Mouse (Mus musculus): ENCODE measurements around the gene Cdca5.

The Cdca5 gene

DNA sequence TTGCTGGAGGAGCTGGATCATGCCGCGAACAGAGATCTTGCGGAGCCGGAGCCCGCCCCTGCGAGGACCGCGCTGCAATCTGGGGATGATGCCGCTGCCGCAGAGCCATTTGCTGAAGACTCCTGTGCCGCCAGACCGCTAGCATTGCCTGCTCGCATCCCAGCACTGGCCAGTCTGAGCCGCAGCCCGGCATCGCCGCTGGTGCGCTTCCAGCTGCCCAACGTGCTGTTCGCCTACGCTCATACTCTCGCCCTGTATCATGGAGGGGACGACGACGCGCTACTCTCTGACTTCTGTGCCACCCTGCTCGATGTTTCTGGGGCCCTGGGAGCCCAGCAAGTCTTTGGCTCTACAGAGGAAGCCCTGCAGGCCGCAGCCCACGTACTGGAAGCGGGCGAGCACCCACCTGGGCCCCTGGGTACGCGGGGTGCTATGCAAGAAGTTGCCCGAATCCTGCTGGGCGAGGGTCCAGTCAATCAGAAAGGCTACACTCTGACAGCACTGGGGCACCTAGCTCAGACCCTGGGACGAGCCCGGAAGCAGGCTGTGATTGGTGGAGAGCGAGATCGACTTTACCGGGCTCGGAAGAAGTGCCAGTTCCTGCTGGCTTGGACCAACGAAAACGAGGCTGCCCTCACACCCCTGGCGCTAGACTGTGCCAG is 23.0 kb upstream of the Cdca5 start:
- ATAC-seq (ENCODE audit: low TSS enrichment) = no peak

DNA sequence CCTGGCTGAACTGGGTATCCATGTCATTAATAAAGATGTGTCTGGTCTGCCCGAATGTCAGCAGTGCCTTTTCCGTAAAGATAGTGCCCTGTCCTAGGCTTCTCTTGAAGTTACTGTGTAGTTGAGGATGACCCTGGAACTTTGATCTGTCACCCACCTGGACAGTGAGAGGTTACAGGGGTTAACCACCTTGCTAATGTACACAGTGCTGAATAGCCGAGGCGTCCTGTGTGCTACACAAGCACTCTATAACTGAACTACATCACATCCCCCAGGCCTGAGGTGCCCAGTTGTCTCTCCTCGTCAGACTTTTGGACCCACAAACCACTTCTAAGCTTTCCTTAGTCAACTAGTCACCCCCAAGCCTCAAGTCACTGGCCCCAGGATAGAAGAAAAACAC is 22.4 kb upstream of the Cdca5 start:
- no peak for ATAC-seq (ENCODE audit: low TSS enrichment)

DNA sequence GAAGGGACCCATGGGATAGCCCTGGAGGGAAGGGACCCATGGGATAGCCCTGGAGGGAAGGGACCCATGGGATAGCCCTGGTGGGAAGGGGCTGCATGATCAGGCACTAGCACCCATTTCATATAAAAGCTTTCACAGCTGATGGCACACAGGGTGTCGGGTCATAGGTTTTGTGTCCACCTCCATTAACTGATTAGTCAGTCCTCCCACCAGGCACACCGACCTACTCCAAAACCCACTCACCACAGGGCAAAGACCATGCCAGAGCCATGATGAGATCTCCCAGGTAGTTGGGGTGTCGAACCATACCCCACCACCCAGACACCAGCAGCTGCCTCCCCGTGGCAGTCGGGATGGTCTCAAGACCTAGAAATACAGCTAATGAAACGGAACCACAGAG is 21.7 kb upstream of the Cdca5 start:
- no peak for ATAC-seq (ENCODE audit: low TSS enrichment)

DNA sequence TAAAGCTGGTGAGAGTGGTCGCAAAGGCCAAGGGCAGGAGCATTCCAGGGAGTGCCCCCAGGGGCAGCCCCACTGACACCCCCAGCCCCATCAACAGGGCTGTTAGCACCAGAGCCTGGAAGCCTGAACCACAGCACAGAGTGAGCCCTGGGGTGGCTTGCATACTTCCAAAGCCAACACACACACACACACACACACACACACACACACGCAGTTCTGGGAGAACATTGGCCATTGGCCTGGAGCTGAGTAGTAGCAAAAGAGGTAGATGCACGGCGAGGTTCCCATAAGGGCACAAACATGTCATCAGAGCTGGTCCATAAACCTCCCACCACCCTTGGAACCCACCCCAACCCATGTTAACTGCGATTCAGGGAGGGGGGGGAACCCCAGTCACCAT is 18.2 kb upstream of the Cdca5 start:
- no peak for ATAC-seq (ENCODE audit: low TSS enrichment)

DNA sequence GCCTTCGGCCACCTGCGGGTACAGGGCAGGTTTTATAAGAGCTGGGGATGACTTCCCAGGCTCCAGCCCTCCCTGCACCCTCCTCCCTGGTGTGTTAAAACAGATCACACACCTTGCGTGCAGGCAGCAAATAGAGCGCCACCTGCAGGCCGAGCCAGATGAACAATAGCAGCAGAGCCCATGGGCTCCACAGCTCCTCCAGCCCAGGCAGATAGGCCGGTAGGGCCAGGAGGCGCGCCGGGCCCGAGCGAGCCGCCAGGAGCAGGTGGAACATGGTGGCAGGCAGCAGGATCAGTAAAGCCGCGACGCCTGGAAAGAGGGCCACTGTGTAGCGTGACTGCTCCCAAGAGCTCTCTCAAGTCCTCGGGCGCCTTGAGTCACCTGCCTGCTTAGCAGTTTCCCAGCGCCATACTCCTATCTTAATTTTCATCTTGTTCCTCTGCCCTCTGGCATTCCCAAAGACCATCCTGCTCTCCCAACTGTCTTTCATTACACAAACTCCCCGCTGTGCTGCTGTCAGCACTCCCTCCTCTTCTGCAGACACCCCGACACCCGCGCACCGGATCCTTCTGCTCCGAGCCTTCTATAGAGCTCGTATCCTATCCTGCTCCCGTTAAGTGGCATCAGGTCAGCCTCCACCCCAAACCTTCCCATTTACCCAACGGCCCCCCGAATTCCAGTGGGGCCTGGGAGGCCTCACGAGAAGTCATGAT is 17.6 kb upstream of the Cdca5 start:
- ATAC-seq (ENCODE audit: low TSS enrichment) = peak; percentile 71

DNA sequence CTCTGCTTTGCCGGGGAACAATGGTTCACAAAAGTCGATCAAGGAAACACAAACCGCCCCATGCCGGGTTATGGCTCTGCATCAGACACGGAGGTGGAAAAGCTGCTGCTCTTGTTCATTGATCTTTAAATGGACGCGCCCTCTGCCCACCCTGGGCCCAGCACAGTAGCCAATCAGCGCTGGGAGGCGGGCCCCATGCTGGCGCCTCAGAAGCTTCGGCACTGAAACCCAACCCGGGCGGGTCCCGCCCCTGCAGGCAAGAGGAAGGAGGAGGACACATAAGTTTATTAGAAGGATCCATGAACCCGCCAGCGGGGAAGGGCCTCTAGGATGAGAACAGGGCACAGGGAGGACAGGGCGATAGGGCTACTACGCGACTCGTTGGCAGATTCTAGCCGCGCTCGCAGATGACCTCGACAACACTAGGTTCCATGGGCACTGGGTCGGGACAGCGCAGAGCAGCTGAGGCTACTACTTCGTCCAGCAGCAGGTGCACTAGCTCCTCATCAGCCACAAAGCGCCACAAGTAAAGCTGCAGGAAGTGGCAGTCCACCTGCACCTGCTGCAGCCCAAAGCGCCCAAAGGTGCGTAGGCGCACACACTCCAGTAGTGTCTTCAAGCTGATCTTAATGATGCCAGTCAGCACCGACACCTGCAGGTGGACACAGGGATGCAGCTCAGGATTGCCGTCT is 16.9 kb upstream of the Cdca5 start, which contains the start of gene Tm7sf2:
Tm7sf2 (minus strand) TSS at position 650 of the 692 bp plus-strand sequence.
- peak; percentile 86 for ATAC-seq (ENCODE audit: low TSS enrichment)

DNA sequence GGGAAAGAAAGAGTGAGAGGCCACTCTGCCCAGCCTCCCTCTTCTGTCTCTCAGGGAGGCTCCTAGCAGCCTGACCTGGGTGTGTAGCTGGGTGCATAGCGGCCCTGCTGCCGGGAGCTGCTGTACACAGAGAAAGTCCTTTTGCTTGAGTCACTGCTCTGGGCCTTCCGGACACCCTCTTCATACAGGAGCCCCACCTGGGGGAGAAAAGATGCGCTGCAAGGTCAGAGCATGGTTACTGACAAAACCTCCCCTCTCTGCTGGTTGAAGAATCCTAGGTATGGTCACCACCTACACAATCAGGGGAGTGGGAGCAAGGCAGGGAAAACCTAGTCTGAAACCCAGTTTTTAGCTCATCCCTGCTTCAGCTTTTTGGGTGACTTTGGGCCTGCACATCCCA is 15.8 kb upstream of the Cdca5 start:
- no peak for ATAC-seq (ENCODE audit: low TSS enrichment)

DNA sequence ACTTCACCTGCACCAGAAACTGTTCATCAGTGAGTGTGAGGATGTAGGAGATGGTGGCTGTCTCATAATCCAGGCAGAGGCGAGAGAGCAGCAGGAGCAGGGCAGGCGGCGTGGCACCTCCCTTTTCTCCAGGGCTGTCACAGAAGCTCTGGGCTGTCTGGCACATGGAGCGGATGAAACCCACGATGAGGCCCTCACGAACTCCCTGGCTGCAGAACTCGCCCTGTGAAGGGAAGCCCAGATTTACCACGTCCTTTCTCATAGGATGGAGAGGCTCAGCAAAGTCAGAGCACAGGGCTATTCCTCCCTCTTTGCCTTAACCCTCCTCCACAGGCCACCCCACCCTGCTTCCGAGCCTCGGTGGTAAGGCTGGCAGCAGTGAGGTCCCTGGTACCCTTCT is 14.9 kb upstream of the Cdca5 start:
- ATAC-seq (ENCODE audit: low TSS enrichment) = no peak

DNA sequence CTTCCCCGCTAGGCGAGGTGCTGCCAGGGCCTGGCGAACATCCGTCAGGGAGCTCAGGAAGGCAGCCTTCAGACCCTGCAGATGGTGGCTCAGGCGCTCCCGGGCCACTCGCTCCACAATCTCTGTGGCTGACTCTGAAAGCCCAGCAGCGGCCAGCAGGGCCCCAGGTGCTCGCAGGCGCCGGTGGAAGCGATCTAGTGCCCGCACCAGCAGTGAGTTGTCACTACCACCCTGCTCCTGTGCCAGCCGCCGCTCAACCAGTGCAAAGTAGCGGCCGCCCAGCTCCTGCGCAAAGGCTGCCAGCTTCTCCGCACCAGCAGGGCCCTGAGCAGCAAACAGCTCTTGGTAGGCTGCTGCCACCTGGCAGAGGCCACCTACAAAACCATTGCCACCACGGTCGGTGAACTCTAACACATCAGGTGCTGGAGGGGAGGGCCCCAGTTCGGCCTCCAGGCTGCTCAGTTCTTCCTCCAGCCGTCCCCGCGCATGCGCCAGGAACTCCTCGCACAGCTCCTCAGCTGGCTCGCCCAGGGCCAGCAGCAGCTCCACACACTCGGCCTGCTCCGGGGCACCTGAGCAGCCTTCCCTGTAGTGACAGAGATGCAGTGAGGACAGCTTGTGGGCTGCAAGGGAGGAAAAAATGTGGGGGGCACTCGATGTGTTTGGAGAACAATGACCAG is 14.1 kb upstream of the Cdca5 start:
- ATAC-seq (ENCODE audit: low TSS enrichment) = no peak

DNA sequence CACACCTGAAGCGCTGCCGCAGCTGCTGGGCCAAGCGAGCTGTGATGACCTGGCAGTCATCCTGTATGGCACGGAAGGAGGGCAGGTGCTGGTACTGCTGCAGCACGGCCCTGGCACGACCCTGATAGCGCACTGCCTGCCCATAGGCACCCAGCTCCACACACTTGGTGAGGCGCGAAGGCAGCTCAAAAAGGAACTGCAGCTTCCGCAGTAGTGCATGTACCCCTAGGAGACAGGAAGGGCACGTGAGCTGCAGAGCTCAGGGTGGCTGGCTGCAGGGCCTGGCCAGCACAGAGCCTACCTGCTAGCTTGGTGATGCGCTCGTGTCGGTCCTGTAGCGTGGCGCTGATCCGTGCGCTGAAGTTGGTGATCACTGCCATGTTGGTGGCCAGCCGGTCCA is 13.5 kb upstream of the Cdca5 start:
- ATAC-seq (ENCODE audit: low TSS enrichment) = no peak

DNA sequence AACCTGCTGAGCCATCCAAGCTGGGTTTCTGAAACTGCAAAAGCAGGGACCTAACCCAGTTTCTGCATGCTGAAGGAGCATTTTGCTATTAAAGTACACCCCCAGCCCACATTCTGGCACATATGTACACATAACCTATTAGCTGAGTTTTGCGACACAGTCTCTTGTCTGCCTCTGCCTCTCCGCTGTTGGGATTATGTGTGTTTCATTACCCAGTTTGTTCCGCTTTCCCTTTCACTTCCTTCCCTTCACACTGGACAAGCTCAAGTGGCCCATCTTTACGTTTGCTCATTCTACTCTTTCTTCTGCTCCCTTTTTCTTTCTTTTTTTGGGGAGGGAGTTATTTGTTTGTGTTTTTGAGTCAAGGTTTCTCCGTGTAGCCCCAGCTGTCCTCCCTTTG is 10.9 kb upstream of the Cdca5 start:
- ATAC-seq (ENCODE audit: low TSS enrichment) = no peak

DNA sequence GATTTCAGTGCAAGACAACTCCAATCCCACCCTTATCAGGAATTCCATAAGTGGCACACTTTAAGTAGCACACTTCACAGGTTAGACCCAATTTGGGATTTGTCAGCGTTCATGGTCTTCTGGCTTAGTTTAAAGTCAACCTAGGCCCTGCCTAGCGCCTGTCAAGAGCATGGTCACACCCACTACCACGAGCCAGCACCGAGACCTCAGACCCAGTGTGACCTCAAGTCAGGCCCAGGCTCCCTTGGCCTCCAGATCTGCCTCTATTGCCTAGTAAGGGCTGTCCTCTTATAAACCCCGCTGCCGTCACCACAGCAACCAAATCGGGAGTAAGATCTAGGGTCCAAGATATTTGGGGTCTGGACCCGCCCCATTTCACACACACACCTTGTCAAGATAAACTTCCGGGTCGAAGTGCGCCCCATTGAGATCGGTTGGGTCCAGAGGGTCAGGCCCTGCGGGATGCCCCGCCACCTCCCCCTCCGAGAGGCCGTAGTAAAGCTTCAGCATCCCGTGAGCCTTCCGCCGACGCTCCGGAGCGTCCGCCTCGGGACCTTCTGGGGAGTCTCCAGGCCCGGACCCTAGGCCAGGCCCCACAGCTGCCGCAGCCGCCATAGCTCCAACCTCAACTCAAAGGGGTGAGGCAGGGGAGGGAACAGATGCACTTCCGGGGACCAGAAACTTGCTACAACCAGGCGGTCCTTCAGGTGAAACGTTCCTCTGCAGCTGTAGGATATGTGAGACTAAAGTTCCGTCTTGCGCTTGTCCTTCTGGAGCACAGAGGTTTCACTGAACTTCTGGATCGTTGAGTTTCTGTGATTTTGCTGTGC is 8.0 kb upstream of the Cdca5 start, which contains the start of gene Vps51:
Vps51 (minus strand) TSS at position 668 of the 830 bp plus-strand sequence.
- ATAC-seq (ENCODE audit: low TSS enrichment) = peak; percentile 94

DNA sequence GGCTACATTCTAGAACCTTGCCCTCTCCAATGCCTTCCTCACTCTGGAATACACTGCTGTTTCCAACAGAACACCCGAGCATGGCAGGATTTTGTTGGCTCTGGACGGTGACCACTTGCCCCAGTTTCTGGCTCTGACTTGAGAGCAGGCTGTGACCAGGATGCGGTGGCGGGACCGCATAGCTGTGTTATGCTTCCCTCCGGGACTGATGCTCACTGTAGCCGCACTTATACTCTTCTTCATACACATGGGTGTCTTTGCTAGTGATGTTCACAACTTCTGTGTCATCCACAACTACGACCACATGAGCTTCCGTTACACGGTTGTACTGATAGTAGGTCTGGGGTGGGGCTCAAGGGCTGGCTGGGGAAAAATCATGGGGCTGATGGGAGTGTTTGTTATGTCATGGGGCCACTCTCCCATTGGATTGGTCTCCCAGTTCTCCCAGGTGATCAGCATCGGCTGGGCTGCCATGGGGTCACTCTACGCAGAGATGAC is 4.8 kb upstream of the Cdca5 start, which contains the start of gene Tmem262:
Tmem262 (plus strand) TSS at position 51 of the 498 bp plus-strand sequence.
- no peak for ATAC-seq (ENCODE audit: low TSS enrichment)

DNA sequence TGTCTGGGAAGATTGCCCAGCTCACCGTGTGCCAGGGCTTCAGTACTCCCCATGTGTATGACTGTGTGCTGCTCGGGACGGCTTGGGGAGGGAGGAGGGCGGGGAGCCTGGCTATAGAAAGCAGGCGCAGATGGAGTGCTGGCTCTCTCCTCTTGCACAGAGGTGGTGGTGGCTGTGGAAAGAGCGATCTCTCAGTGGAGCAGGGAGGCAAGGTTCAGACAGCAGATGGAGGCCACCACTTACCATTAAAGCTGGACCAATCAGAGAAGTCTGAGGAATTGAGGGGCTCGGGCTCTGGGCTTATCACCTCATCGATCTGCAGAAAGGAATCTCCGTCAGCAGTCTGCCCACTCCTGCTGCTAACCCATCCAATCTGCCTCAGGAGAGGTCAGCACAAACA is 2.6 kb upstream of the Cdca5 start, which contains the start of gene Gm28374:
Gm28374 (minus strand) TSS at position 101 of the 400 bp plus-strand sequence.
- no peak for ATAC-seq (ENCODE audit: low TSS enrichment)

DNA sequence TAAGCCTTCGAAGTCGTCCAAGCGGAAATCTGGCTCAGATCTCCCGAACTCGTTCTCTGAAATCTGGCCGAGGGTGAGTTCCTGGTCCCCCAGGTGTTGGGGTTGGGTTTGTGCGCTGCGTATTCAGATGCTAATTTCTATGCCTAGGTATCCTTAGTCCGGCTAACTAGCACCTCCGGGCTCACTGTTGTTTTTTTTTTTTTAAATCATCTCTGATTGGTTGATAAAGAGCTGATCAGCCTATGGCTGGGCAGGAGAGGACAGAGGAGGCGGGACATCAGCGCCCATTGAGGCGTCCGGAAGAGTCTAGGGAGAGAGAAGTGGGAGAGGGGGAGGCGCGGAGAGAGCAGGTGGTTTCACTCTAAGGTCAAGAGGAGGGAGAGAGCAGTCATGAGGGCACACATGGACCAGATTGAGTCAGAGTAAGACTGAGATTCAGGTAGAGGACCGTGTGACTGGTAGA is 665 bp downstream of the Cdca5 start:
- ATAC-seq (ENCODE audit: low TSS enrichment) = no peak; the same call in 1 of the 2 replicates

DNA sequence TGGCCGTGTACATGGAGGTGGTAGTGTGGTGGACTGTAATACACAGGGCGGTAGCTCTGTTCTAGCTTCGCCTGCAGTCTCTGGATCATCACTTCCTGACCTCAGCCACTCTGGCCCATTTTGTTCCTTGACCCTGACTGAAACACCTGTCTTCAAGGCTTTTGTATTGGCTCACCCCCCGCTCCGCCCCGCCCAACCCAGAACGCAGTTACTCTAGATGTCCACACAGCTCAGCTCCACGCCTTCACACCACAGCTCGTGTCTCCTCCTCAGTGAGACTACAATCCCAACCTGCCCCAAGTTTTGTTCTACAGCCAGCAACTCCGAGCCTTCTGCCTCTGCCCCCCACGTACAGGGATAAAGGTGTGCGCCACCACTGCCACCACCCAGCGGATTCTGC is 4.1 kb downstream of the Cdca5 start:
- no peak for ATAC-seq (ENCODE audit: low TSS enrichment)

DNA sequence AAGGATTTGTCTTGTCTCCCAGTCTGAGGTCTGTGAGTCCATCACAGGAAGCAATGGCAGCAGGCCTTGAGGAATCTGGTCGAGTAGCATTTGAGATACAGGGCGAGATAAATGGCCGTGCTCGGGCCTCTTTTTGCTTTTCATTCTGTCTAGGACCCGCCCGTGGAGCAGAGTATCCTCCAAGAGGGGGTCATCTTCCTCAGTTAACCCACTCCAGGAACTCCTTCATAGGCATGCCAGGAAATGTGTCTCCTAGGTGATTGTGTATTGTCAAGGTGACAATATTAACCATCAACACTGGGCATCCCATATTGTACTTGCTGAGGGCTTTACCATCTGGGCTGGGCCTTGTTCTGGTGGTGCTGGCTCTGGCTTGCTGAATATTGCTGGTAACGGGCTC is 9.3 kb downstream of the Cdca5 start, which contains the start of gene AC131692.1:
AC131692.1 (plus strand) TSS at position 301 of the 400 bp plus-strand sequence.
- no peak for ATAC-seq (ENCODE audit: low TSS enrichment)

DNA sequence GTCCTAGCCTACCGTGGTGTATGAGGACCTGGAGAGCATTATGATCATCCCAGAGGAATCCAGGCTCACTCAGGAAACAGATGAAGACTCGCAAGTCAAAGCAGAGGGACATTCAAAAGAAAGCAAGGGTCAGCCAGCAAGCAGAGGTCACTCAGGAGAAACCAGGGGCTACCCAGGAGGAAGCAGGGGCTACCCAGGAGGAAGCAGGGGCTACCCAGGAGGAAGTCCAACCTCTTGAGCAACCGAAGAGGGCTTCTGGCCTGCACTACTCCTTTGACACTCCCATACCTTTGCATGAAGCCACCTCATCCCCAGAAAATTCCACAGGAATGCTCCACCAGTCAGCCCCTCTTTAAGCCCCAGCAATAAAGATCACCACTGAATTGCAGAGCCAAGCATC is 13.1 kb downstream of the Cdca5 start:
- ATAC-seq (ENCODE audit: low TSS enrichment) = no peak

DNA sequence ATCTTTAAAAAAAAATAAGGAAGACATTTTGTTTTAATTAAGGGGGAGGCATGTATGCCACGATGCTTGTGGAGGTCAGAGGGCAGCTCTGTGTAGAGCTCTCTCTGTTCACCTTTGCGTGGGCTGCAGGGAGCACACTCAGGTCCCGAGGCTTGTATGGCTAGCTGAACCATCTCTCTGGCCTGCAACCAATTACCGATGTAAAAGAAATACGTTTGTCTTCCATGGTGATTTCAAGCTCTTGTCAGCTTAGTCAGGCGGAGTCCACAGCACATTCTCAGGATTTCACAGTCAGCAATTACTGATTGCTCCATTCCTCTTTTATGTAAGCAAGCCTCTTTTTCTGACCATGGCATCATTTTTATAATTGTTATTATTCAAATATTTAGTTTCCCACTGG is 16.4 kb downstream of the Cdca5 start:
- ATAC-seq (ENCODE audit: low TSS enrichment) = no peak

DNA sequence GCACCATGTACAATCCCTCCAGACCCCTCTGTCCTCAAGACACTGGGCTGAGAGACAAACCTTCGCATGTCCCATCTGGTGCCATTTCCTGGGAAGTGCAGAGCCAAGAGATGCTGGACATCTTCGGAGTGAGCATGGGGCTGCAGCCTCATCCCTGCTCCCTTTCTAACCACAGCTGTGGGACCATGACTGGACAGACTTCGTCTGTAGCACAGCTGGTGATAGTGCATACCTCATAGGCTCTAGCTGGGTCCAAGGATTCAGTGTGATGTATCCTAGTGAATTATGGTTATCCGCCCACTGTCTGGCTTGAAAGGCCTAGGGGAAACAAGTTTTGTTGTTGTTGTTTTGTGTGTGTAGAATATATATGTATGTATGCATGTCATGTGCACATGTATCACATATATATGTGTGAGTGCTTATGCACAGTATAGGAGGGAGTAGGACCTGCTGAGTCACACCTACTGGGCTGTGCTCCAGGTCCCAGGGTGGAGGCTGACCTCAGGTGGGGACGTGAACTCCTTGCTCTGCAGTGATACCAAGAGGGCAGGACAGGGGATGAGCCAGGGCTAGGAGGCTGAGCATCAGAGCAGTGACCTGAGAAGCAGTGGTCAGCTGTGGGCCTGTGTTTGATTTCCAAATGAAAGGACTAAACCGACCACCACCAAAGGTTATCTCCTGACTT is 17.5 kb downstream of the Cdca5 start:
- ATAC-seq (ENCODE audit: low TSS enrichment) = no peak

Data from frontal cortex, adult (tissue).